Mouse (Mus musculus): Measurements from ENCODE around the gene Cyp27b1. TPM values are rescaled to one million over a fixed set of nuclear protein-coding genes. Genes with fewer than 3 reads are reported as not detected.

Cyp27b1 gene
- polyA plus RNA-seq, 1 experiment from 2014 or later = 0.13 TPM

DNA sequence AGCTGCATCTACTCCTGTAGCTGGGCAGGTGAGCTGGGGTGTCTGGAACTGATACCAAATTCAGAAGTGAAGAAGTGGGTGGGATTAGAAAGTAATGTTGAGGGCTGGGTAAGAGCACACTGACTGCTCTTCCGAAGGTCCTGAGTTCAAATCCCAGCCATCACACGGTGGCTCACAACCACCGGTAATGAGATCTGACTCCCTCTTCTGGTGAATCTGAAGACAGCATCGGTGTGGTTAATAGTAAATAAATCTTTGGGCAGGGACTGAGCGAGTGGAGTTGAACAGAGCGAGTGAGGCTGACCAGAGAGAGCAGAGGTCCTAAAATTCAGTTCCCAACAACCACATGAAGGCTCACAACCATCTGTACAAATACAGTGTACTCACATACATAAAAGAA, 37.6 kb downstream of the Cyp27b1 start:
- Histone ChIP-seq H3K4me1 (ENCODE audit: control insufficient read depth, insufficient read depth, low read length) (no peaks in the 10 kb centered on the region; the same call in 1 of the 2 replicates), H3K27me3 (ENCODE audit: control insufficient read depth, insufficient read depth, low read length) (peaks cover 81% of the 10 kb centered on the region), H3K4me2 (no peak overlapping the region), H3K27ac (ENCODE audit: low read depth, low read length) (no peak overlapping the region), H3K9me3 (replicated peaks; ENCODE audit: control insufficient read depth, low read length) (no peaks in the 10 kb centered on the region), H3K36me3 (ENCODE audit: control insufficient read depth, insufficient read depth, low read length) (no peaks in the 10 kb centered on the region), H3K9ac (ENCODE audit: low read depth, low read length) (no peak overlapping the region), H3K4me3 (ENCODE audit: low read depth, low read length) (no peak overlapping the region)
- no peak for ATAC-seq (replicated peaks; ENCODE audit: insufficient number of reproducible peaks, low FRiP score, low TSS enrichment)
- WGBS (ENCODE audit: insufficient replicate concordance) = 58% methylated on average over 6 of the region's 6 CpGs

GRCm38 (mm10) chr10:127090560-127091411, 42.7 kb downstream of the Cyp27b1 start:
- 10% methylated on average over 57 of the region's 57 CpGs for WGBS (ENCODE audit: insufficient replicate concordance)
- Histone ChIP-seq H3K9ac (ENCODE audit: low read depth, low read length) (no peak overlapping the region), H3K4me2 (peak overlapping the region; percentile 39; the same call in 1 of the 2 replicates), H3K36me3 (ENCODE audit: control insufficient read depth, insufficient read depth, low read length) (no peaks in the 10 kb centered on the region), H3K9me3 (replicated peaks; ENCODE audit: control insufficient read depth, low read length) (no peaks in the 10 kb centered on the region), H3K27me3 (ENCODE audit: control insufficient read depth, insufficient read depth, low read length) (peaks cover 69% of the 10 kb centered on the region), H3K27ac (ENCODE audit: low read depth, low read length) (no peak overlapping the region), H3K4me1 (ENCODE audit: control insufficient read depth, insufficient read depth, low read length) (peaks cover 11% of the 10 kb centered on the region; the same call in 1 of the 2 replicates), H3K4me3 (ENCODE audit: low read depth, low read length) (no peak overlapping the region)
- ATAC-seq (replicated peaks; ENCODE audit: insufficient number of reproducible peaks, low FRiP score, low TSS enrichment) = no peak

DNA sequence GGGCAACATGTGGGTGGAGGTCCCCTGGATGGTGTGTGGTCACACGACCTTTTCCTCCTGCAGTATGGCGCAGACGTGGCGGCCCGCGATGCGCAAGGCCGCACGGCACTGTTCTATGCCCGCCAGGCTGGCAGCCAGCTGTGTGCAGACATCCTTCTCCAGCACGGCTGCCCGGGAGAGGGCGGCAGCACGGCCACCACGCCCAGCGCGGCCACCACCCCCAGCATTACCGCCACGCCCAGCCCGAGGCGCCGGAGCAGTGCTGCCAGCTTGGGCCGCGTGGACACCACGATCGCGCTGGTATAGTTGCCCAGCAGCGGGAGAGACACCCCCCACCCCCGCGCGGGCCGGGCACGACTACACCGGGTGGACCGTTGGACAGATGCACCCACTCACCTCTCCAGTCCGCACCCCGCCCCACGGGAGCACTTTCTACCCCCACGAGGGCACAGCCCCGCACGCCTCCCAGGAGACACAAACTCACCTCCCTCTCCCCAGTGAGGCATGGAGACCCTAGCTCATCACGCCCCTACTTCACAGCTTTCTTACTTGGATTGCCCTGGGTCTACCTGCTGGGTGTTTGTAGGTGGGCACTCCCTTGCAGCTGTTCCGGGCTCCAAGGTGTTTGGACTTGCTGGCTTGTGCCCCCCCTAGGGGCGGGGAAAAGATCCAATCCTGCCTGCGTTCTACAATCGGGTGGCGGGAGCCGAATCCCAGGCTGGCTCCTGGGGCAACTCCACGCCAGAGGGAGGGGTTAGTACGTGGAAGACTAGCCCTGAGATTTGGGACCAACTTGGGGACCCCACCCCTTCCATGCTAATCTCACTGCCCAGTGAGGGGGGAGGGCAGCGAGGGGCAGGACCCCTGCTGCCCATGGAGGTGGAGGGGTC, 43.7 kb downstream of the Cyp27b1 start:
- Histone ChIP-seq H3K9ac (ENCODE audit: low read depth, low read length) (no peak overlapping the region), H3K9me3 (replicated peaks; ENCODE audit: control insufficient read depth, low read length) (no peaks in the 10 kb centered on the region), H3K4me1 (ENCODE audit: control insufficient read depth, insufficient read depth, low read length) (peaks cover 11% of the 10 kb centered on the region; the same call in 1 of the 2 replicates), H3K4me2 (peak overlapping the region; percentile 39), H3K27me3 (ENCODE audit: control insufficient read depth, insufficient read depth, low read length) (peaks cover 68% of the 10 kb centered on the region), H3K4me3 (ENCODE audit: low read depth, low read length) (0 out of 2 replicates have a peak overlapping the region, but pooled peaks have one; percentile 4), H3K27ac (ENCODE audit: low read depth, low read length) (no peak overlapping the region), H3K36me3 (ENCODE audit: control insufficient read depth, insufficient read depth, low read length) (peaks cover 7% of the 10 kb centered on the region)
- WGBS (ENCODE audit: insufficient replicate concordance) = 9% methylated on average over 48 of the region's 51 CpGs
- no peak; the same call in 1 of the 2 replicates for ATAC-seq (replicated peaks; ENCODE audit: insufficient number of reproducible peaks, low FRiP score, low TSS enrichment)

DNA sequence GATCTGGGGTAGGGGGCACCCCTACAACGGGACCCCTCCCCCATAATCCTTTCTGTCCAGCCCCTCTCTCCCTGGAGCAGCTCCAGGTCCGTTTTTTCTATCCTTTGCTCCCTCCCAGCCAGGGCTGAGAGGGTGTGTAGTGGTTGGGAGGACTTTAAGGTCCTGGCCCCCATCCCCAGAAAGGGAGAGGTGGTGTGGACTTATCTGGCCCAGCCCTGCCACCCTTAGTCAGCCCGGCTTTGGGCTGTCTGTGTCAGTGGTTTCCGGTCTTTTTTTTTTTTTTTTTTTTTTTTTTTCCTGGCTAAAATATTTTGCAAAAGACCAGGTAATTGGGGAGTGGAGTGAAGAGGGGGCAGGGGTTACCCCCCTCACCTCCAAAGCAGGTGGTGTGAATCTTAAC, 44.7 kb downstream of the Cyp27b1 start:
- Histone ChIP-seq H3K27me3 (ENCODE audit: control insufficient read depth, insufficient read depth, low read length) (peaks cover 61% of the 10 kb centered on the region), H3K4me2 (no peak overlapping the region), H3K36me3 (ENCODE audit: control insufficient read depth, insufficient read depth, low read length) (peaks cover 8% of the 10 kb centered on the region), H3K4me1 (ENCODE audit: control insufficient read depth, insufficient read depth, low read length) (peaks cover 11% of the 10 kb centered on the region; the same call in 1 of the 2 replicates), H3K27ac (ENCODE audit: low read depth, low read length) (no peak overlapping the region), H3K9me3 (replicated peaks; ENCODE audit: control insufficient read depth, low read length) (no peaks in the 10 kb centered on the region), H3K4me3 (ENCODE audit: low read depth, low read length) (no peak overlapping the region), H3K9ac (ENCODE audit: low read depth, low read length) (no peak overlapping the region)
- 42% methylated on average over 4 of the region's 4 CpGs for WGBS (ENCODE audit: insufficient replicate concordance)
- no peak for ATAC-seq (replicated peaks; ENCODE audit: insufficient number of reproducible peaks, low FRiP score, low TSS enrichment)

- H3K4me3 ChIP-seq (ENCODE audit: low read depth, low read length) = no peak overlapping the region
- no peak overlapping the region for H3K4me2 ChIP-seq
- H3K27ac ChIP-seq (ENCODE audit: low read depth, low read length) = no peak overlapping the region
- peaks cover 8% of the 10 kb centered on the region for H3K36me3 ChIP-seq (ENCODE audit: control insufficient read depth, insufficient read depth, low read length)
- WGBS (ENCODE audit: insufficient replicate concordance) = 45% methylated on average over 7 of the region's 7 CpGs
- no peak overlapping the region for H3K9ac ChIP-seq (ENCODE audit: low read depth, low read length)
- H3K9me3 ChIP-seq (replicated peaks; ENCODE audit: control insufficient read depth, low read length) = no peaks in the 10 kb centered on the region
- peaks cover 47% of the 10 kb centered on the region for H3K27me3 ChIP-seq (ENCODE audit: control insufficient read depth, insufficient read depth, low read length)
- peaks cover 11% of the 10 kb centered on the region; the same call in 1 of the 2 replicates for H3K4me1 ChIP-seq (ENCODE audit: control insufficient read depth, insufficient read depth, low read length)
- no peak for ATAC-seq (replicated peaks; ENCODE audit: insufficient number of reproducible peaks, low FRiP score, low TSS enrichment)
Observed at GRCm38 (mm10) chr10:127094382-127094802, 46.3 kb downstream of the Cyp27b1 start.

- peaks cover 5% of the 10 kb centered on the region; the same call in 1 of the 2 replicates for H3K4me1 ChIP-seq (ENCODE audit: control insufficient read depth, insufficient read depth, low read length)
- WGBS (ENCODE audit: insufficient replicate concordance) = 71% methylated on average over 20 of the region's 20 CpGs
- no peaks in the 10 kb centered on the region for H3K9me3 ChIP-seq (replicated peaks; ENCODE audit: control insufficient read depth, low read length)
- no peak overlapping the region for H3K27ac ChIP-seq (ENCODE audit: low read depth, low read length)
- ATAC-seq (replicated peaks; ENCODE audit: insufficient number of reproducible peaks, low FRiP score, low TSS enrichment) = no peak
- no peak overlapping the region for H3K9ac ChIP-seq (ENCODE audit: low read depth, low read length)
- H3K36me3 ChIP-seq (ENCODE audit: control insufficient read depth, insufficient read depth, low read length) = peaks cover 8% of the 10 kb centered on the region
- no peak overlapping the region for H3K4me3 ChIP-seq (ENCODE audit: low read depth, low read length)
- no peak overlapping the region for H3K4me2 ChIP-seq
- peaks cover 6% of the 10 kb centered on the region for H3K27me3 ChIP-seq (ENCODE audit: control insufficient read depth, insufficient read depth, low read length)
Observed at GRCm38 (mm10) chr10:127098514-127098913, 50.5 kb downstream of the Cyp27b1 start.

GRCm38 (mm10) chr10:127099191-127099590, 51.1 kb downstream of the Cyp27b1 start:
- no peaks in the 10 kb centered on the region for H3K9me3 ChIP-seq (replicated peaks; ENCODE audit: control insufficient read depth, low read length)
- no peak overlapping the region for H3K9ac ChIP-seq (ENCODE audit: low read depth, low read length)
- peaks cover 8% of the 10 kb centered on the region for H3K36me3 ChIP-seq (ENCODE audit: control insufficient read depth, insufficient read depth, low read length)
- H3K4me3 ChIP-seq (ENCODE audit: low read depth, low read length) = no peak overlapping the region
- no peak for ATAC-seq (replicated peaks; ENCODE audit: insufficient number of reproducible peaks, low FRiP score, low TSS enrichment)
- H3K4me2 ChIP-seq = no peak overlapping the region
- peaks cover 5% of the 10 kb centered on the region; the same call in 1 of the 2 replicates for H3K4me1 ChIP-seq (ENCODE audit: control insufficient read depth, insufficient read depth, low read length)
- 0 out of 2 replicates have a peak, but pooled peaks cover 2% of the 10 kb centered on the region for H3K27me3 ChIP-seq (ENCODE audit: control insufficient read depth, insufficient read depth, low read length)
- WGBS (ENCODE audit: insufficient replicate concordance) = 82% methylated on average over 10 of the region's 10 CpGs
- H3K27ac ChIP-seq (ENCODE audit: low read depth, low read length) = no peak overlapping the region

GRCm38 (mm10) chr10:127099868-127100267, 51.8 kb downstream of the Cyp27b1 start:
- Histone ChIP-seq H3K4me3 (ENCODE audit: low read depth, low read length) (no peak overlapping the region), H3K9me3 (replicated peaks; ENCODE audit: control insufficient read depth, low read length) (no peaks in the 10 kb centered on the region), H3K36me3 (ENCODE audit: control insufficient read depth, insufficient read depth, low read length) (peaks cover 8% of the 10 kb centered on the region), H3K4me2 (no peak overlapping the region), H3K27ac (ENCODE audit: low read depth, low read length) (no peak overlapping the region), H3K27me3 (ENCODE audit: control insufficient read depth, insufficient read depth, low read length) (0 out of 2 replicates have a peak, but pooled peaks cover 2% of the 10 kb centered on the region), H3K4me1 (ENCODE audit: control insufficient read depth, insufficient read depth, low read length) (peaks cover 1% of the 10 kb centered on the region; the same call in 1 of the 2 replicates), H3K9ac (ENCODE audit: low read depth, low read length) (no peak overlapping the region)
- ATAC-seq (replicated peaks; ENCODE audit: insufficient number of reproducible peaks, low FRiP score, low TSS enrichment) = no peak
- 86% methylated on average over 15 of the region's 15 CpGs for WGBS (ENCODE audit: insufficient replicate concordance)

Data from heart, embryonic 11.5 days (tissue).